8 mouse cellular contexts compared by ENCODE assay signal in the genomic region with DNA sequence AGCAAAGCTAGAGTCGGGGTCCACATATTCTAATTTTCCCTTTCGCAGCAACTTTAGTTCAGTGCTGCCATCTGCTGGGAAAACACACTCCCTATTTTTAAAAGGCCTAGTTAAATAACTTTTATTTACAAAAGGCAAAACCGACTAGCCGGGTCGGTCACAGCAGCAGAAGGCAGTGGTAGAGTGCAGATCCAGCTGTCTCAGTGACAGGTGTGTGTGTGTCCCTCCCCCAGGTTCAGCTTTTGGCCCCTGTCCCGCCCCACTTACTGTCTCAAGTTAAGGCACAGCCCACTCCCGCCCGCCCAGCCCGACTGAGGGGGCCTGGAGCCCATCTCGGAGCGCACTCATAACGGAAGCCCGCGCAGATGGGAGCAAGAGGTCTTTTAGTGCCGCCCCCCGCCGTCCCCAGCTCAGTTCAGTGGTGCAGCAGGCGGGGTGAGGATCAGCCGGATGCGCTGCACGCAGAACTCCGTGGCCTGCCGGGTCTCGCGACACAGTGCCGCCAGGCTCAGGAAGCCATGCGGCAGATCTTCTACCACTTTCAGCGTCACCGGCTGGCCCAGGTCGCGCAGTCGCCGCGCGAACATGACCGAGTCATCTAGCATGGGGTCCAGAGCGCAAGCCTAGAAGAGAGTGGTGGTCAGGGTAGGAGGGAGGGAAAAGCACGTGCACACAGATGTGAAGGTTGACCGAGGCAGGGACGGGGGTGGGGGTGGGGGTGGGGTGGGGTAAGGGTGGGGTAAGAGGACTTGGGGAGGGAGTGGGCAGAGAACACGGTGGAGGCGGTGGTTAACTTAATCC. TPM values are rescaled to one million over a fixed set of nuclear protein-coding genes. Genes with fewer than 3 reads are reported as not detected.
DNase-seq lines count a peak whose midpoint lies in the region; ATAC-seq lines count a peak whose summit lies in the region.

No protein-coding gene starts in this region.

- peak overlapping the region; percentile 60 for H3K4me2 ChIP-seq in forebrain, embryonic 14.5 days (ENCODE audit: low read length)
- peak overlapping the region; percentile 77 for H3K4me2 ChIP-seq in liver, embryonic 16.5 days (ENCODE audit: low read depth, low read length)
- peak overlapping the region; percentile 65 for H3K4me2 ChIP-seq in neural tube, embryonic 12.5 days (replicated peaks)

- ATAC-seq in forebrain, embryonic 14.5 days, result peak; percentile 55
- peak; percentile 50 for ATAC-seq in liver, embryonic 16.5 days (ENCODE audit: low read depth)
- ATAC-seq in neural tube, embryonic 12.5 days (ENCODE audit: low FRiP score, low read depth), result peak; percentile 34

- H3K27ac ChIP-seq in forebrain, embryonic 14.5 days (ENCODE audit: low read depth, low read length), result no peak overlapping the region
- H3K27ac ChIP-seq in liver, embryonic 16.5 days (ENCODE audit: low read length), result no peak overlapping the region
- H3K27ac ChIP-seq in neural tube, embryonic 12.5 days, result no peak overlapping the region

- H3K27me3 ChIP-seq in forebrain, embryonic 14.5 days (replicated peaks; ENCODE audit: control insufficient read depth, insufficient read depth, low read length), result 0 out of 2 replicates have a peak, but pooled peaks cover 4% of the 10 kb centered on the region
- no peaks in the 10 kb centered on the region for H3K27me3 ChIP-seq in liver, embryonic 16.5 days (ENCODE audit: control insufficient read depth, insufficient read depth, low read depth, low read length)
- no peaks in the 10 kb centered on the region for H3K27me3 ChIP-seq in neural tube, embryonic 12.5 days (replicated peaks)

- H3K9ac ChIP-seq in forebrain, embryonic 14.5 days (ENCODE audit: low read length), result peak overlapping the region; percentile 55
- peak overlapping the region; percentile 44 for H3K9ac ChIP-seq in liver, embryonic 16.5 days (ENCODE audit: low read depth, low read length)
- peak overlapping the region; percentile 14; the same call in 1 of the 2 replicates for H3K9ac ChIP-seq in neural tube, embryonic 12.5 days

- WGBS in forebrain, embryonic 14.5 days, result 1% methylated on average over 41 of the region's 42 CpGs
- WGBS in liver, embryonic 16.5 days (ENCODE audit: insufficient replicate concordance), result 3% methylated on average over 42 of the region's 42 CpGs
- 2% methylated on average over 41 of the region's 42 CpGs for WGBS in neural tube, embryonic 12.5 days

- H3K36me3 ChIP-seq in forebrain, embryonic 14.5 days (ENCODE audit: control insufficient read depth, insufficient read depth, low read length), result peaks cover 43% of the 10 kb centered on the region
- 0 out of 2 replicates have a peak, but pooled peaks cover 3% of the 10 kb centered on the region for H3K36me3 ChIP-seq in liver, embryonic 16.5 days (ENCODE audit: control insufficient read depth, insufficient read depth)
- peaks cover 40% of the 10 kb centered on the region for H3K36me3 ChIP-seq in neural tube, embryonic 12.5 days

- no peaks in the 10 kb centered on the region for H3K9me3 ChIP-seq in forebrain, embryonic 14.5 days (replicated peaks; ENCODE audit: control insufficient read depth, low read length)
- H3K9me3 ChIP-seq in liver, embryonic 16.5 days (replicated peaks; ENCODE audit: control insufficient read depth, low read length), result no peaks in the 10 kb centered on the region
- no peaks in the 10 kb centered on the region for H3K9me3 ChIP-seq in neural tube, embryonic 12.5 days

- peak; percentile 97 for DNase-seq in heart, adult 11 months
- no peak for DNase-seq in heart, postnatal 25 days (ENCODE audit: low spot score)
- peak; percentile 71 for DNase-seq in brain, adult 2 months (ENCODE audit: low read depth, low spot score)
- DNase-seq in forebrain, embryonic 14.5 days (ENCODE audit: low spot score), result peak; percentile 90
- peak; percentile 87 for DNase-seq in induced T-regulatory cell, adult 2 months (ENCODE audit: low read depth)
- peak; percentile 91 for DNase-seq in thymus, postnatal 4 days

- peak overlapping the region; percentile 28 for H3K4me3 ChIP-seq in forebrain, embryonic 14.5 days (ENCODE audit: low read depth, low read length)
- peak overlapping the region; percentile 48 for H3K4me3 ChIP-seq in liver, embryonic 16.5 days (ENCODE audit: low read depth, low read length)
- H3K4me3 ChIP-seq in neural tube, embryonic 12.5 days, result peak overlapping the region; percentile 29

- H3K4me1 ChIP-seq in forebrain, embryonic 14.5 days (ENCODE audit: control insufficient read depth, insufficient read depth, low read length), result no peaks in the 10 kb centered on the region; the same call in 1 of the 2 replicates
- H3K4me1 ChIP-seq in liver, embryonic 16.5 days (ENCODE audit: control insufficient read depth, low read depth, low read length), result peaks cover 18% of the 10 kb centered on the region
- peaks cover 9% of the 10 kb centered on the region for H3K4me1 ChIP-seq in neural tube, embryonic 12.5 days

- intact Hi-C loops in heart, postnatal 25 days (cut with DNase I), result loop anchor here (2.0 to 5.0 kb wide), 3 partner anchors 19 to 137 kb away; partner anchors contain the start of genes Lipe and Megf8

RNA-seq across cellular contexts. Expression of gene Cnfn, which starts 10.2 kb away (rescaled TPM):
- not detected for total RNA-seq in heart, postnatal 25 days (2021)
- polyA plus RNA-seq in forebrain, embryonic 14.5 days (2014; fragmentation: Nextera tagmentation; extraction: Ambion mirVana), result not detected in 2 replicates
- polyA plus RNA-seq in liver, embryonic 16.5 days (2015; fragmentation: Nextera tagmentation; extraction: Ambion mirVana), result not detected in 2 replicates
- polyA plus RNA-seq in neural tube, embryonic 12.5 days (2016; fragmentation: Nextera tagmentation; extraction: Ambion mirVana), result not detected in 2 replicates

RNA-seq across cellular contexts. Expression of gene Lipe, which starts 18.8 kb away (rescaled TPM):
- total RNA-seq in heart, postnatal 25 days (2021), result 10 to 100 TPM; 40.5 to 41.5 TPM
- polyA plus RNA-seq in forebrain, embryonic 14.5 days (2014; fragmentation: Nextera tagmentation; extraction: Ambion mirVana), result 5.3 and 8.3 TPM in 2 replicates
- polyA plus RNA-seq in liver, embryonic 16.5 days (2015; fragmentation: Nextera tagmentation; extraction: Ambion mirVana), result 3.4 and 3.8 TPM in 2 replicates
- polyA plus RNA-seq in neural tube, embryonic 12.5 days (2016; fragmentation: Nextera tagmentation; extraction: Ambion mirVana), result 10.7 and 11.6 TPM in 2 replicates

RNA-seq across cellular contexts. Expression of gene Cxcl17, which starts 32.9 kb away (rescaled TPM):
- total RNA-seq in heart, postnatal 25 days (2021), result not detected
- polyA plus RNA-seq in forebrain, embryonic 14.5 days (2014; fragmentation: Nextera tagmentation; extraction: Ambion mirVana), result not detected in 2 replicates
- 0.15 TPM in 1 of 2 replicates, not detected in the other for polyA plus RNA-seq in liver, embryonic 16.5 days (2015; fragmentation: Nextera tagmentation; extraction: Ambion mirVana)
- polyA plus RNA-seq in neural tube, embryonic 12.5 days (2016; fragmentation: Nextera tagmentation; extraction: Ambion mirVana), result 0.37 and 0.53 TPM in 2 replicates
